Mouse (Mus musculus) mouse embryonic stem cell (cell line): Measurements from ENCODE around the gene Elane.

Experiments
- in situ Hi-C, 2 experiments: fragments of 300-500 bp; cut with MboI; formaldehyde crosslinking; loops; 1 replicate in 1 of 2; 3 replicates in 1 of 2; pipeline ENCODE4 v1.14.3; 2019 to 2020; ENCODE audit warnings: low sequenced_read_pairs in 2 of 2, low pct_unique_long_range_greater_than_20kb in 1 of 2, mixed read lengths in 1 of 2; ENCODE audit not compliant: unreplicated experiment in 1 of 2

Gene Elane

DNA sequence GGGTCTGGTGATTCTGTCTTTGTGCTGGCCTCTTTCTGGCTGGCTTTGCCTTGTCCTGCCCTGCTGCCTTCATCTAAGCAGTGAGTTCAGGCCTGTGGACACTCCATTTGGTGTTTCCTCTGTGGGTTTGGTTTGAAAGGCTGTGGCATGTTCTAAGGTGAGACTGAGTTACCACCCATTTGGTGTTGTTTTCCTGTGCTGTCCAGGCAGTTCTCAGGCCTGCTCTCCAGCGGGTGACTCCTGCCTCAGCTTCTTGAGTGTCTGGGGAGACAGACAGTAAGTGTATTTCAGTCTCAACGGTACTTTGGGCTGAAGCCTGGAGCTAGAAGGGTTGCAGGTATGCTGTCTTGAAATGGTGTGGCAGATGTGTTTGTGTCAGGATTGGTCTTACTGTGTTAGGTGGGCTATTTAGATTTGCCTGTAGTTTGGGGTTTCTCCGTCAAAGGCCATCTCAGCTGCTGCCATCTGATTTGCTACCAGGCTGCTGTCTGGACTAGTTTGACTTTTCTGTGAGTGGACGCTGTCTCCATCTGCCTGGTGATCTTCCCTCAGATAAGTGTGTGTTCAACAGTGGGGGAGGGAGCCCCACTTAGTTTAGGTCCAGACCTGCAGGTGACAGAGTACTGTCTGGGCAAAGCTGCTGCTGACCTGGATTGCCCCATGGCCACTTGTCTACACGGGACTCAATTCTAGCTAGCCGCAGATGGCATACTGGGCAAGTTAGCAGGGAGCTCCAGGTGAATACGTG is 29.2 kb upstream of the Elane start:
- in situ Hi-C loops: no loop called here

- in situ Hi-C loops: no loop called here
These were observed 28.6 kb upstream of the Elane start for GRCm38 (mm10) chr10:79857452-79857811.

- in situ Hi-C loops: no loop called here
These were observed 28.2 kb upstream of the Elane start for GRCm38 (mm10) chr10:79857894-79858293.

DNA sequence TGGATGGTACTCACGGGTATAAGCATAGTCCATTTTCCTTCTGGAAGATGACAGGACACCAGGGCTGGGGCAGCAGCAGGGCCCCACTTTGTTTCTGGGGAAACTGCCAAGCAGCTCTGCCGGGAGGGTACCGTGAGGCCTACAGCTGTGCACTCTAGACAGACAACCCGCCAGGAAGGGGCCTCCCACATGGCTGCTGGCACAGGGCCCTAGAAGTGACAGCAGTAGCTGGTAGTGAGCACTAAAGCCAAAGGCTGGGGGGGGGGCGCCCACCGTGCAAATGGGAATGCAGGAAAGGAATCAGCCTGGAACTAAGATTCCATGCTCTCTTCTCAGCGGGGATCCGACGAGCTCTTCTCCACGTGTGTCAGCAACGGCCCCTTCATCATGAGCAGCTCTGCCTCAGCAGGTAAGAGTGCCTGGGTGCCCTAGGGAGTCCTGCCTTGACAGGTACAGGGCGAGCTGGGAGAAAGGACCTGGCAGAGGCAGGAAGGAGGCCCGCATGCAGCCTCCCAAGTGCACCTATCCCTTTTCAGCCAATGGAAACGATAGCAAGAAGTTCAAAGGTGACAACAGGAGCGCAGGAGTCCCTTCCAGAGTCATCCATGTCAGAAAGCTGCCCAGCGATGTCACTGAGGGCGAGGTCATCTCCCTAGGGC is 27.5 kb upstream of the Elane start:
- in situ Hi-C loops: no loop called here

- in situ Hi-C loops: no loop called here
These were observed 26.9 kb upstream of the Elane start for GRCm38 (mm10) chr10:79859116-79859515.

- in situ Hi-C loops: no loop called here
These were observed 25.8 kb upstream of the Elane start for GRCm38 (mm10) chr10:79860079-79860911.

- in situ Hi-C loops: no loop called here
These were observed 24.6 kb upstream of the Elane start for GRCm38 (mm10) chr10:79861230-79862048.

DNA sequence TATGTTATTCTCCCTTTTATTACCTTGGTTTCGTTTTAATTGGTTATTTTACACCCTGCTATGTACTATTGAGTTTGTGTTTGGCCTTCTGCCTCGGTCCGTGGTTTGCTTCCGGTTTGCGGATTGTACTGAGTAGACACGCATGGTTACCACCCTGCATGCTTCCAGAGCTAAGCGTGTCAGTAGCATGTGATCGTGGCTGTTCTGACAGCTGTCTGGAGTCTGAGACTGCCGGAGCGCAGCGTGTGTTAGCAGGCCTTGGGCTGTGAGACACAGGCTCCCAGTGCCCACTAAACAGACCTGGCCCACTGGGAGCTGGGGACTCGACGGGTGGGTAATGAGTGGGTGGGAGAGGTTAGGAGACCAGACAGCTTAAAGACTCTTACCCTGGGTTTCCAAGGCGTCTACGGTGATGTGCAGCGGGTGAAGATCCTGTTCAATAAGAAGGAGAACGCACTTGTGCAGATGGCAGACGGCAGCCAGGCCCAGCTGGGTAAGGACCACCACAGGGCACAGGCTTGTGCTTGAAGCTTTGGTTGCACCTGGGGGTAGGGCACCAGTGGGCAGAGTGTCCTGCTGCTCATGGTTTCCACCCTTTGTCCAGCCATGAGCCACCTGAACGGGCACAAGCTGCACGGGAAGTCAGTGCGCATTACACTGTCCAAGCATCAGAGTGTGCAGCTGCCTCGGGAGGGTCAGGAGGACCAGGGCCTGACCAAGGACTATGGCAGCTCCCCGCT is 23.8 kb upstream of the Elane start:
- in situ Hi-C loops: no loop called here

DNA sequence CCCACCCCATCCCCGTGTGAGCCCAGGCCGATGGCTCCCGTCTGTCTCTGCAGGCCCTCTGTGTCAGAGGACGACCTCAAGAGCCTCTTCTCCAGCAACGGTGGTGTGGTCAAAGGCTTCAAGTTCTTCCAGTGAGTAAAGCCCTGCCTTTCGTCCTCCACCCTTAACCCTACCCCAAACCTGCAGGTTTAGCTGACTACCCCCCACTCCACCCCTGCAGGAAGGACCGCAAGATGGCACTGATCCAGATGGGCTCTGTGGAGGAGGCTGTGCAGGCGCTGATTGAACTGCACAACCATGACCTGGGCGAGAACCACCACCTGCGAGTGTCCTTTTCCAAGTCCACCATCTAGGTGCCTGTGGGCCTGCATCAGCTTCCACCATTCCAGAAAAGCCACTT is 23.1 kb upstream of the Elane start:
- in situ Hi-C loops: no loop called here

- in situ Hi-C loops: no loop called here
These were observed 21.5 kb upstream of the Elane start for GRCm38 (mm10) chr10:79864351-79865188.

GRCm38 (mm10) chr10:79865189-79865601 is 20.9 kb upstream of the Elane start:
- in situ Hi-C loops: no loop called here

DNA sequence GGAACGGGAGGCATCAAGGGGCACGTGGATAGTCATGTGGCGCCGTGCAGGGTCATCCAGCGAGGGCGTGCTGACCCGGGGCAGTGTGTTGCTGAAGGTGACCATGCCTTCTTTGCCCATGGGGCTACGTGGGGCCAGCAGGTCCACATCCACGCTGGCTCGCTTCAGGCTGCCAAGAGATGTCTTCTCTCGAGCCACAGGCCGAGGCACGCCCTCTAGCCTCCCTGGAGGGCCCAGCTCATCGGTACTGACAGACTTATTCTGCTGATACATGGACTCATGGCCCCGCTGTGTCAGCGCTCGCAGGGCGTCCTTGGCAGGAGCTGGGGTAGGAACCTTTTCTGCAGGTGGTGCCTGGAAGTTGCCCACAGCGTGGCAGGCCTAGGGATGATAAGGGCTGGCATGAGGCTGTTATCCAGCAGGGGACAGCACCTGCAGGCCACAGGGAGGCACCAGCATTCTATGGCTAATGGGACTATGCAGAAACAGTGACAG is 20.2 kb upstream of the Elane start:
- in situ Hi-C loops: no loop called here

- in situ Hi-C loops: no loop called here
These were observed 19.4 kb upstream of the Elane start for GRCm38 (mm10) chr10:79866601-79867000.

DNA sequence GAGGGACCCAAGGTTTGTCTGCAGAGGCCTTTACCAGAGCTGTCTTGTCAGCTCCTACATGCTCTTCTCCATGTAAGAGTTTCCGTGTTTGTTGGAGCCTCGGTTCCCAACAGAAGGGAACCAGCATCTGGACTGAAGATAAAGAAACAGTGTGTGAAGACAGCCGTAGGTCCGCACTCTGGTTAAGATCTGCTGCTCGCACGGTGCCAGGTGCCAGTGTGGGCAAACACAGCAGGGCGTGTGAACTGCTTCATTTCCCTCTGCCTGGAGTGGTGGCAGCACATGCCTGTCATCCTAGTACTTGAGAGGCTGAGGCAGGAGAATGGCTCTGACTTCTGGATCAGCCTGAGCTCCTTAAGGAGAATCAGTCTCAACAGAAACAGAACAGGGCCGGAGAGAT is 14.2 kb upstream of the Elane start:
- in situ Hi-C loops: no loop called here

DNA sequence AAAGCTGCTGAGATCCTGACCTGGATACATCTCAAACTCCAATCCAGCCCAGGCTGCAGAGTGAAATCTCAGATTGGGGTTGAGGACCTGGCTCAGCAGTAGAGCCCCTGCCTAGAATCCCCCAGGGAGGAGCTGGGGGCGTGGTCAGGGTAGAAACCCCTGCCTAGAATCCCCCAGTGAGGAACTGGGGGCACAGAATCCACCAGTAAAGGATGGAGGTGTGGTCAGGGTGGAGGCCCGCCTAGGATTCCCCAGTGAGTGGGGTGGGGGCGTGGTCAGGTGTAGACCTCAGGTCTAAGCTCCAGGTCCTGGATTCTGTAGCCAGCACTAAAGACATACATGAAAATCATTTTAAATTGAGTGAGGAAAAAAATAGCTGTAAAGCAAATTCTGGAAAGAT is 13.2 kb upstream of the Elane start:
- in situ Hi-C loops: no loop called here

DNA sequence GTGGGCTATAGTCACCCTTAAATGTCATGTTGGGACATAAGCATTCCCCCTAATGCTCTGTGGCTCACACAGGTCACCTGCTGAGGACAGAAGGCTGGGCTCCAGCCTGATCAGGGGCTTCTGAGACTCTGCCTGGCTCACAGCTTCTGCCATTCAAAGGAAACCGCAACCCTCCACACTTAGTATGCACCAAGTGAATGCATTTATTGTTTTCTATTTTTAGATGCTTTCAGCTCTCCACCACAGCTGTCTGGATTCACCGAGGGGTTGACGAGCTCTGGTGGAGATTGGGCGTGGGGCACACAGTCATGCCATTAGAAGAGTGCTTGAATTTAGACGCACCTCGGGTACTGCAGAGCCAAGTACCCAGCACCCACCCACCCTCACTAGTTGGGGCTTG is 12.7 kb upstream of the Elane start:
- in situ Hi-C loops: no loop called here

DNA sequence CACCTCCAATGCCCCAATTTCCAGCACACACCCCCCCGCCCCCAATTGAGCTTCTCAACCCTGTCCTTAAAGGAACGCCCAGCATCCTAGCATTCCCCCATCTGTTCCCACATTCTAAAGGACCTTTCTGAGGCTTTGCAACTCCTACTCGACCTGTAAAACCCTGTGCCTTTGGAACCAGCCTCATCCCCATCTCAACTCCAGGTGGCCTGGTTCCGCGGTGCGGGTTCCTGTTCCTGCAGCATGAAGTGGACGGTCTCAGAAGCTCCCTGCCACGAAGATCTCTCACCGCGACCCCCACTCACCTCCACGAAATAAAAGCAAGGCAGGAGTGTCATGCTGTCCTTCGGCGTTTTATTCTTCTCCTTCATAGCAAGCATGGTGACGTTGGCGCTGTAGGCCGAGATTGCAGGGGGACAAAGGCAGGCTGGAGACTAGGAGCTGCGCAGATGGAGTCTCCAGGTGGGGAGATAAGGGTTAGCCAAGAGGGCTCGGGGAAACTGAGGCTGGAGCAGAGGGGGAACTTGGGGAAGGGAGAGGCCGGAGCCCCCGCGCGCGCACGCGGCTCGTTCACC is 12.2 kb upstream of the Elane start:
- in situ Hi-C loops: no loop called here
